Mouse (Mus musculus) G1E (cell line): ENCODE measurements around the gene Bach1.

ENCODE experiments used
- CTCF ChIP-seq: IDR thresholded peaks from 2 replicates; pipeline ENCODE4 v1.5.1; 2012; ENCODE audit warnings: low read depth, low read length, inconsistent platforms, mixed read lengths
- GATA1 ChIP-seq: IDR thresholded peaks from 2 replicates; pipeline ENCODE4 v1.6.1; 2012; ENCODE audit warnings: borderline replicate concordance, low read length, inconsistent platforms, mixed read lengths
- GATA2 ChIP-seq: IDR thresholded peaks from 2 replicates; pipeline ENCODE4 v1.6.1; 2012; ENCODE audit warnings: low read depth, low read length, inconsistent platforms, borderline replicate concordance
- POLR2AphosphoS5 ChIP-seq: IDR thresholded peaks from 2 replicates; pipeline ENCODE4 v1.6.1; 2012; ENCODE audit warnings: low read depth, low read length, inconsistent platforms; ENCODE audit not compliant: insufficient replicate concordance

- TF ChIP-seq POLR2AphosphoS5 (no peak), CTCF (no peak), GATA2 (no peak), GATA1 (no peak)
Observed at GRCm38 (mm10) chr16:87661636-87662035, 37.1 kb upstream of the Bach1 start.
